Mouse (Mus musculus) erythroid progenitor cell, adult 5-6 weeks (primary cell): Measurements from ENCODE around the gene Defb33. TPM values are rescaled to one million over a fixed set of nuclear protein-coding genes. Genes with fewer than 3 reads are reported as not detected.

Source experiments
- ATAC-seq: replicated peaks from 2 replicates; pipeline ENCODE4 v1.8.0; 2016; ENCODE audit warnings: moderate number of reproducible peaks, mild to moderate bottlenecking, moderate TSS enrichment, inconsistent platforms; ENCODE audit not compliant: poor library complexity, low FRiP score, severe bottlenecking
- total RNA-seq, 2 experiments: library from RNA; stranded (forward) in 1 of 2; stranded (reverse) in 1 of 2; fragments of 150-400 nt in 1 of 2; fragments of 186-747, 209-891 nt in 1 of 2; gene quantifications; 2 replicates each; pipeline versions ENCODE4 v1.2.3 to v1.2.4; 2015 to 2017; ENCODE audit warnings: low replicate concordance in 2 of 2

Gene Defb33
- total RNA-seq (2015; ENCODE audit: low replicate concordance) (not detected in 2 replicates), total RNA-seq (2017; ENCODE audit: low replicate concordance) (not detected in 2 replicates)

DNA sequence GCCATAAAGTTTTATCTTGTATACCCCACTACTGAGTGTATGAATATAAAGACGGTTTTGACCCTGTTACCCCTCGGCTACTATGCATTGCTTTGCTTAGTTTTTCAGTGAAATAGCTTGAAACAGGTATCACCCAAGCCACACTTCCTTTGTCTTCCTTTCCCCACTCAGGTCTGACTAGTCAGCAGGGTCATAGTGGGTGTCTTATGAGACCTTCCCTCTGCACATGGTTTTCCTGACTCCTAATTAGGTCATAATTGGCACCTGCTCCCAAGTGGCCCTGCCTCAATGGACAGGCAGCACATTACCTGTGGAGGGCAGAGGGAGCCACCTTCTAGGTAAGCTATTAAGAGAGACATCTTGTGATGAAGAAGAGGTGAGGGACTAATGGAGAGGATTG, at the start of gene Defb33:
Defb33 (plus strand) TSS at position 301 of the 400 bp plus-strand sequence.
- ATAC-seq, result no peak

DNA sequence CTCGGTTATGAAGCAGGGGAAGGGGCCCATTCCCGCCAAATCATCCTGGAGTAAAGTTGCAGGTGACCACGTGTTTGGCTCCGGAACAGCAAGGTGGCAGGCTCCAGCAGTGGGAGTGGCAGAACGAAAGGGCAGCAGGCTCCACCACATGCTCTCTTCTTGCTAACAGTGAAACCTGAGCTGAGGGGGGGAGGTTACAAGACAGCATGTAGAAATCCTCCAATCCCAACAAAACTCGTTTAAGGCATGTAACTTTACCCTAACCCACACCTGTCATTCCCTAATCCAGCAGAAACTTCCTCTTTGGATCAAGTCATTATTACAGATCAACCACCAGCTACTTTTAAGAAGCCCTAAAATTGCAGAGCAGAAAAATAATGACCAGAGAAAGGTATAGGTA, 17.9 kb upstream of the Defb33 start:
- no peak for ATAC-seq

DNA sequence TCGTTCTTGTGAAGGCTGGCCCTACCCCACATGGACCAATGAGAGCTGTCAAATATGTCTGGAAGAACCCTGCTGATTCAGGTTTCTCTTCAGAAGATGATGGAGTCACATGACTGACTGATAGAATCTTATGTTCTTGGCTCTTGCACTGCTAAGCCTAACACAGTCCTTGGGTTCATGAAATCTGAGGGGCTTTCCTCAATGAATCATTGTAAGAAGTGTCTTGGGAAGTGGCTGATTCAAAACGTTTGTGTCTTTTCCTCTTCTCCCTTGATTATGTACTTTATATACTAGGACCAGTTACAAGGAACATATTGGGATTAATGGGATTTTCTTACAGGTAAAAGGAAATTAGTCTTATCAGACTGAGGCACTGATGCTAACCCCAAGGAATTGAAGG, 10.1 kb downstream of the Defb33 start, which contains the start of gene Gm15056:
Gm15056 (minus strand) TSS at position 101 of the 400 bp plus-strand sequence.
- ATAC-seq, result no peak

DNA sequence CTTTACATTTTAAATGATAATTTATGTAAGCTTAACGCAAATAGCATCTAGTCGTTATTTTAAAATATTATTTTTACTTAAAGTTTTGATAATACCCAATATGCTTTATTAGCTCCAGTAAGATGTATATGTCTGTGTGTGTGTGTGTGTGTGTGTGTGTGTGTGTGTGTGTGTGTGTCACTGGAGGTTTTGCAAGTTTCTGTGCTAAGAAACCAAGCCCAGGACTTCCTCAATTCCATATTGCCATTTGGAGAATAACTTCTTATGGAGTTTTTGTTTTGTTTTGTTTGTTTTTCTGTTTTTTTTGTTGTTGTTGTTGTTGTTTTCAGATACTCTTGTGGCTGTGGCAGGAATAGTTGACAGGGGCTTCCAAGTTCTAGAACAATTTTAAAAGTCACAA, 14.7 kb downstream of the Defb33 start:
- ATAC-seq, result no peak

DNA sequence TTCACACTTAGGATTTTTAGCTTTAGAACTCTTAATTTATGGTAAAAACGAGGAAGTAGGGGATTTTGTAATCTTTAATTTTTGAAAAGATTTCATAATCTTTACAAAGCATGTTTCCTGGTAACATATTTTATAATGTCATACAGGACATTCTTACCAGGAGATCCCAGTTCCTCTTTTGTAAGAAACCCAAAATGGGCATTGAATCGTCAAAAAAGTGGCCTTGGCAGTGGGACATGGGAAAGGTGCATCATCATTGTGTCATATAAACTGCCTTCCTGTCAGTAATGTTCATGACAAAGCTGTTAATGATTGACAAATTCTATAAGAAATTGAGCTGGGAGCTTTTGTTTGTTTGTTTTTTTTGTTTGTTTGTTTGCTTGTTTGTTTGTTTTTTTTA, 15.8 kb downstream of the Defb33 start:
- no peak for ATAC-seq

DNA sequence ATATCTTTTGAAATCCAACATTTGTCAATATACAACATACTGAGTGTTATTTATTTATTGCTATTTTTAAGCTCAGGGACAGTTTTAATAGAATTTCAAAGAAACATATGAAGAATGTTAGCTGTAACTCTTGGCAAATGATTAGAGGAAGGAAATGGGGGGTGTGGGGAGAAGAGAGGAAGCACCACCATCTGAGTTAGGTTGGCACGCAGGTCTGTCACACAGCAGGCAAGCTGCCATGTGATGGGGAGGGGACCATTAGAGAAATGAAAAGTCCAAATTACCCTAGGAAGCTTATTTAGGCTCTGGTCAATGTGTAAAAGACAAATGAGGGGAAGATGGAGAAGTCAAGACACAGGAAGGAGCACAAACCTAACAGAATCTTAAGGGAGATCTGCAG, 19.8 kb downstream of the Defb33 start:
- ATAC-seq, result no peak

DNA sequence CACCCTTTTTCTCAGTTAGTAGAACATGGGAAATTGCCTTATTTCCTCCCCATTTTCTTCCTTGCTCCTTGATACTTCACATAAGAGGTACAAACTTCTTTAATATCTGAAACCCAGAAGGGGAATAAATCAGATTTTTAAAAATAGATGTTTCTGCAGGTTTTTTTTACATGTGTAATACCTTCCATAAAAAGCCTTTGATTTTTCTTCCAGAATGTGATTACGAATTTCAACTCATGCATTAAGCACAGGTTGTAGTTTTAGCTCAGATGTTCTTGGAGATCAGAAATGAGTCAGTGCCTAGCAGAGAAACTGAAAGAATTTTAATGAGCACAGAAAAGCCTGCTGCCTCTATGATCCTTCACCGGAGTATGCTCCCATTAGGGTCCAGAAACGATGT, 29.5 kb downstream of the Defb33 start, which contains the start of gene Gm6040:
Gm6040 (minus strand) TSS at position 101 of the 400 bp plus-strand sequence.
- ATAC-seq, result no peak

DNA sequence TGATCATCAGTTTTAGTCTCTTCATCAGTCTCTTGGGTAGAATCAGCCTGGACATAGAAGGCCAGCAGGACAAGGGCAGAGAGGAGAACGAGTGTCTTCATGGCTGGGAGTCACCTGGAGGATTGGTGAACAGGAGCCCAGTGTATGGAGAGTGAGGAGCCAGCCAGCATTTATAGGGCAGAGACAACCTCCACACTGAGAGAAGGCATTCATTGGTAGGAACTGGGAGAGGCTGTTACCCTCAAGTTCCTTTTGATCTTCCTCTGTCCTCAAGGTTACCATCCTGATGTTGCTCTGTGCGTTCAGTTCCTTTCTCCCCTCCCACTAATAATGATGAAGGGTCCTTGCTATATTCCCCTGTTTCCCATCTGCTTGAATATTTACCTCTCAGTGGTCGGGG, 52.1 kb downstream of the Defb33 start, which contains the start of gene AY761185:
AY761185 (minus strand) TSS at position 101 of the 400 bp plus-strand sequence.
- ATAC-seq, result no peak

Other genes with a start within 250 kb of the Defb33 start
- gene Gm15056, start 10.0 kb downstream of the Defb33 start, total RNA-seq (2015; ENCODE audit: low replicate concordance), result not detected in 2 replicates
- gene Gm15056, start 10.0 kb downstream of the Defb33 start, total RNA-seq (2017; ENCODE audit: low replicate concordance), result not detected in 2 replicates
- gene Gm6040, start 29.4 kb downstream of the Defb33 start, total RNA-seq (2015; ENCODE audit: low replicate concordance), result not detected in 2 replicates
- not detected in 2 replicates for gene Gm6040, start 29.4 kb downstream of the Defb33 start, total RNA-seq (2017; ENCODE audit: low replicate concordance)
- gene AY761185, start 52.0 kb downstream of the Defb33 start, total RNA-seq (2015; ENCODE audit: low replicate concordance), result not detected in 2 replicates
- gene AY761185, start 52.0 kb downstream of the Defb33 start, total RNA-seq (2017; ENCODE audit: low replicate concordance), result not detected in 2 replicates
- gene Defa21, start 132.9 kb downstream of the Defb33 start, total RNA-seq (2015; ENCODE audit: low replicate concordance), result not detected in 2 replicates
- not detected in 2 replicates for gene Defa21, start 132.9 kb downstream of the Defb33 start, total RNA-seq (2017; ENCODE audit: low replicate concordance)
- not detected in 2 replicates for gene Defa23, start 162.4 kb downstream of the Defb33 start, total RNA-seq (2015; ENCODE audit: low replicate concordance)
- gene Defa23, start 162.4 kb downstream of the Defb33 start, total RNA-seq (2017; ENCODE audit: low replicate concordance), result not detected in 2 replicates
- gene Defa35, start 172.4 kb downstream of the Defb33 start, total RNA-seq (2015; ENCODE audit: low replicate concordance), result not detected in 2 replicates
- not detected in 2 replicates for gene Defa35, start 172.4 kb downstream of the Defb33 start, total RNA-seq (2017; ENCODE audit: low replicate concordance)
- gene Defa25, start 191.8 kb downstream of the Defb33 start, total RNA-seq (2015; ENCODE audit: low replicate concordance), result not detected in 2 replicates
- gene Defa25, start 191.8 kb downstream of the Defb33 start, total RNA-seq (2017; ENCODE audit: low replicate concordance), result not detected in 2 replicates
- not detected in 2 replicates for gene Gm14851, start 203.4 kb downstream of the Defb33 start, total RNA-seq (2015; ENCODE audit: low replicate concordance)
- gene Gm14851, start 203.4 kb downstream of the Defb33 start, total RNA-seq (2017; ENCODE audit: low replicate concordance), result not detected in 2 replicates
- gene Defa30, start 242.0 kb downstream of the Defb33 start, total RNA-seq (2015; ENCODE audit: low replicate concordance), result not detected in 2 replicates
- not detected in 2 replicates for gene Defa30, start 242.0 kb downstream of the Defb33 start, total RNA-seq (2017; ENCODE audit: low replicate concordance)